Mouse (Mus musculus): ENCODE data around the gene Yy1.

Yy1 gene

GRCm38 (mm10) chr12:108768196-108768854 lies 24.4 kb upstream of the Yy1 start:
- no peak for DNase-seq (ENCODE audit: low read depth, low spot score)

GRCm38 (mm10) chr12:108780108-108780877 lies 12.5 kb upstream of the Yy1 start:
- DNase-seq (ENCODE audit: low read depth, low spot score): no peak

- DNase-seq (ENCODE audit: low read depth, low spot score): no peak
Measured at GRCm38 (mm10) chr12:108785161-108785560, 7.6 kb upstream of the Yy1 start.

GRCm38 (mm10) chr12:108787329-108787728 lies 5.4 kb upstream of the Yy1 start:
- no peak for DNase-seq (ENCODE audit: low read depth, low spot score)

GRCm38 (mm10) chr12:108792152-108792545 lies 624 bp upstream of the Yy1 start:
- peak; percentile 92 for DNase-seq (ENCODE audit: low read depth, low spot score)

- peak; percentile 45 for DNase-seq (ENCODE audit: low read depth, low spot score)
Measured at GRCm38 (mm10) chr12:108793453-108793941, 724 bp downstream of the Yy1 start.

- DNase-seq (ENCODE audit: low read depth, low spot score): peak; percentile 84
Measured at GRCm38 (mm10) chr12:108794078-108794711, 1.4 kb downstream of the Yy1 start.

- peak; percentile 17 for DNase-seq (ENCODE audit: low read depth, low spot score)
Measured at GRCm38 (mm10) chr12:108794979-108795537, 2.3 kb downstream of the Yy1 start.

GRCm38 (mm10) chr12:108801613-108802012 lies 8.8 kb downstream of the Yy1 start:
- no peak for DNase-seq (ENCODE audit: low read depth, low spot score)

GRCm38 (mm10) chr12:108804388-108804787 lies 11.6 kb downstream of the Yy1 start:
- no peak for DNase-seq (ENCODE audit: low read depth, low spot score)

- DNase-seq (ENCODE audit: low read depth, low spot score): no peak
Measured at GRCm38 (mm10) chr12:108808465-108808864, 15.7 kb downstream of the Yy1 start.

GRCm38 (mm10) chr12:108809771-108810170 lies 17.0 kb downstream of the Yy1 start:
- DNase-seq (ENCODE audit: low read depth, low spot score): no peak

- DNase-seq (ENCODE audit: low read depth, low spot score): no peak
Measured at GRCm38 (mm10) chr12:108810309-108810708, 17.5 kb downstream of the Yy1 start.

GRCm38 (mm10) chr12:108811133-108811532 lies 18.4 kb downstream of the Yy1 start:
- peak; percentile 45 for DNase-seq (ENCODE audit: low read depth, low spot score)

GRCm38 (mm10) chr12:108812463-108812862 lies 19.7 kb downstream of the Yy1 start:
- DNase-seq (ENCODE audit: low read depth, low spot score): no peak

GRCm38 (mm10) chr12:108814470-108814869 lies 21.7 kb downstream of the Yy1 start:
- no peak for DNase-seq (ENCODE audit: low read depth, low spot score)

- no peak for DNase-seq (ENCODE audit: low read depth, low spot score)
Measured at GRCm38 (mm10) chr12:108816569-108816968, 23.8 kb downstream of the Yy1 start.

- no peak for DNase-seq (ENCODE audit: low read depth, low spot score)
Measured at GRCm38 (mm10) chr12:108820461-108820860, 27.7 kb downstream of the Yy1 start.

- no peak for DNase-seq (ENCODE audit: low read depth, low spot score)
Measured at GRCm38 (mm10) chr12:108823036-108823435, 30.3 kb downstream of the Yy1 start.

- no peak for DNase-seq (ENCODE audit: low read depth, low spot score)
Measured at GRCm38 (mm10) chr12:108824225-108824874, 31.6 kb downstream of the Yy1 start.

GRCm38 (mm10) chr12:108825561-108826224 lies 32.9 kb downstream of the Yy1 start:
- no peak for DNase-seq (ENCODE audit: low read depth, low spot score)

All from A20 (cell line).